Mouse (Mus musculus) heart, embryonic 15.5 days (tissue): ENCODE results near the gene Nae1. TPM values are rescaled to one million over a fixed set of nuclear protein-coding genes. Genes with fewer than 3 reads are reported as not detected.
"Not testable (repeated sequence)": the region's sequence is repeated elsewhere in the genome, so short reads cannot be mapped to it uniquely, and the experiment has no call there.

Experiments used
- ATAC-seq: fragments of 200-750 bp; cut with Nextera tagmentation; replicated peaks from 2 replicates; pipeline ENCODE4 v1.8.0; 2017; ENCODE audit warnings: low read depth, moderate TSS enrichment; ENCODE audit not compliant: insufficient number of reproducible peaks, insufficient read depth, low FRiP score
- H3K27ac ChIP-seq: fragments of 300-500 bp; sonication (generic); 2 replicates; pipeline ENCODE4 v1.5.1; 2015; ENCODE audit warnings: mild to moderate bottlenecking, inconsistent platforms
- H3K27me3 ChIP-seq: fragments of 300-500 bp; sonication (generic); 2 replicates; pipeline ENCODE4 v1.6.1; 2015; ENCODE audit warnings: inconsistent platforms
- H3K36me3 ChIP-seq: fragments of 300-500 bp; sonication (generic); 2 replicates; pipeline ENCODE4 v1.6.1; 2015; ENCODE audit warnings: mild to moderate bottlenecking, inconsistent platforms
- H3K4me1 ChIP-seq: fragments of 300-500 bp; sonication (generic); replicated peaks from 2 replicates; pipeline ENCODE4 v1.6.1; 2015; ENCODE audit warnings: inconsistent platforms
- H3K4me2 ChIP-seq: fragments of 300-500 bp; sonication (generic); 2 replicates; pipeline ENCODE4 v1.6.1; 2015; ENCODE audit warnings: inconsistent platforms, mild to moderate bottlenecking, moderate library complexity
- H3K4me3 ChIP-seq: fragments of 300-500 bp; sonication (generic); 2 replicates; pipeline ENCODE4 v1.5.1; 2015; ENCODE audit warnings: mild to moderate bottlenecking, inconsistent platforms
- H3K9ac ChIP-seq: fragments of 300-500 bp; sonication (generic); 2 replicates; pipeline ENCODE4 v1.6.1; 2015; ENCODE audit warnings: mild to moderate bottlenecking, inconsistent platforms
- H3K9me3 ChIP-seq: fragments of 300-500 bp; sonication (generic); replicated peaks from 2 replicates; pipeline ENCODE4 v1.6.1; 2016; ENCODE audit warnings: inconsistent platforms
- WGBS: fragments of 180-500 bp; shearing (Covaris S2); methylation state at CpG from one replicate; pipeline ENCODE4 v1.1.7; 2015; ENCODE audit warnings: mixed read lengths; 5-methylcytosine and 5-hydroxymethylcytosine counted together
- polyA plus RNA-seq: library from polyadenylated mRNA; unstranded; fragments of >200 nt; fragmentation: Nextera tagmentation; extraction: Ambion mirVana; gene quantifications from 2 replicates; pipeline ENCODE4 v1.2.1, GENCODE M21; 2015

Gene Nae1
- polyA plus RNA-seq = 63.4 and 64.4 TPM in 2 replicates

DNA sequence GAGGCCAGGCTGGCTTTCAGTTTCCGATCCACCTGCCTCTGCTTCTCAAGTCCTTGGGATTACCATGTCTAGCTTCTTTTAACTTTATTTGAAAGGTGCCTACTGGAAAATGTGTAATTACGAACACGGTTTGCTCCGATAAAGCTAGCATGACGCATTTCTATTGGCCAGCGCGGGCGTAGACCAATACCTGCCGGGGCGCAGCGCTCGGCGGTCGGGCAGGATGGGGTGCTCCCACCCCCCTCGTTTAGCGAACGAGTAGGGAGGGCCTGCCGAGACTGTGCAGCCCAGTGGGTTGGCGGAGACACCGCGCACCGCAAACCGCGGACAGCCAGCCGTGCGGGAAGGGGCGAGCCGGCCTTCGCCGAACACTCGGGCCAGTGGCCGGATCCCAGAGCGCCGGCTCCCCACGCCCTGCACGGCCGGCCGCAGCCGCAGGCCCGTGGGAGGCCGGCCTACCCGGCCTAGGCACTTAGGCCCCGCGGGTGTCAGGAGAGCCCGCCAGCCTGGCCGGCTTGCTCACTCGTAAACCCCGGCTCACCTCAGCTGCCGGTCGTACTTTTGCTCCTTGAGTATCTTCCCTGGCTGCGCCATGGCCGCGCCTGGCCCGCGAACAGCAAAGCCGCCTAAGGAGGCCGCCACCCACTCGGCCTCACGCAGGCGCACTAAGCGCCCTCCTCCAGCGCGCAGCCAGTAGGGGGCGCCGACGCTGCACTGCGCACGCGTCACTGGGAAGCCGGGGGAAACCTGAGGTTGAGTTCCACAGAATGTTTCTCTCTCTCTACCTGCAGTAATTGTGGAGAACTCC, at the start of gene Nae1, which contains the start of gene Car7:
Nae1 (minus strand) TSS at position 667 of the 808 bp plus-strand sequence.
Car7 (plus strand) TSS at position 719 of the 808 bp plus-strand sequence.
- Histone ChIP-seq H3K9ac (peak within 1 kb of the TSS; percentile 99), H3K36me3 (peaks cover 12% of the 10 kb centered on the region; the same call in 1 of the 2 replicates), H3K4me1 (peaks cover 18% of the 10 kb centered on the region), H3K4me3 (peak within 1 kb of the TSS; percentile 97), H3K27me3 (peaks cover 8% of the 10 kb centered on the region; the same call in 1 of the 2 replicates), H3K4me2 (peak within 1 kb of the TSS; percentile 90), H3K9me3 (no peaks in the 10 kb centered on the region), H3K27ac (peak within 1 kb of the TSS; percentile 85)
- peak; percentile 96 for ATAC-seq
- under 1% methylated on average over 70 of the region's 70 CpGs for WGBS

GRCm38 (mm10) chr8:104577606-104578005, 43.2 kb upstream of the Nae1 start:
- not testable (repeated sequence) for H3K4me2 ChIP-seq, H3K36me3 ChIP-seq, H3K9me3 ChIP-seq, H3K27me3 ChIP-seq, H3K4me3 ChIP-seq, ATAC-seq, H3K9ac ChIP-seq, H3K4me1 ChIP-seq, H3K27ac ChIP-seq
- WGBS = 76% methylated on average over 17 of the region's 17 CpGs

DNA sequence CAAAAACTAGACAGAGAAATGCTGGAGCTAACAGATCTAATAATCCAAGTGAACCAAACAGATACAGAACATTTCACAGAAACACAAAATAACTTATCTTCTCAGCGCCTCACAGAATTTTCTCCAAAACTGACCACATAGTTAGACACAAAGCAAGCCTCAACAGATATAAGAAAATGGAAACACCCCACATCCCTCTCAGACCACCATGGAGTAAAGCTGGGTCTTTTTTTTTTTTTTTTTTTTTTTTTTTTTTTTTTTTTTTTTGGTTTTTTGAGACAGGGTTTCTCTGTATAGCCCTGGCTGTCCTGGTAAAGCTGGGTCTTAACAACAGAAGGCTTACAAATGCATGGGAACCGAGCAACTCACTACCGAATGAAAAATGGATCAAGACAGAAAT, 42.4 kb upstream of the Nae1 start:
- ATAC-seq = no peak

GRCm38 (mm10) chr8:104570436-104571343, 36.3 kb upstream of the Nae1 start:
- peak overlapping the region; percentile 95 for H3K4me2 ChIP-seq
- H3K4me1 ChIP-seq = peaks cover 9% of the 10 kb centered on the region
- no peak overlapping the region for H3K27ac ChIP-seq
- H3K4me3 ChIP-seq = peak overlapping the region; percentile 55
- H3K9me3 ChIP-seq = no peaks in the 10 kb centered on the region
- H3K36me3 ChIP-seq = no peaks in the 10 kb centered on the region
- no peaks in the 10 kb centered on the region for H3K27me3 ChIP-seq
- WGBS = 3% methylated on average over 26 of the region's 26 CpGs
- peak; percentile 64 for ATAC-seq
- H3K9ac ChIP-seq = peak overlapping the region; percentile 45

More for the DNA sequence above, 42.4 kb upstream of the Nae1 start:
- H3K27me3 ChIP-seq = no peaks in the 10 kb centered on the region
- WGBS = 86% methylated on average over 3 of the region's 3 CpGs
- no peak overlapping the region for H3K4me3 ChIP-seq
- no peaks in the 10 kb centered on the region for H3K4me1 ChIP-seq
- H3K4me2 ChIP-seq = no peak overlapping the region
- no peaks in the 10 kb centered on the region for H3K9me3 ChIP-seq
- no peak overlapping the region for H3K9ac ChIP-seq
- H3K36me3 ChIP-seq = no peaks in the 10 kb centered on the region
- no peak overlapping the region for H3K27ac ChIP-seq

- 30% methylated on average over 1 of the region's 1 CpGs for WGBS
- Histone ChIP-seq H3K9ac (no peak overlapping the region), H3K4me1 (peaks cover 12% of the 10 kb centered on the region), H3K27me3 (no peaks in the 10 kb centered on the region), H3K4me2 (no peak overlapping the region), H3K9me3 (no peaks in the 10 kb centered on the region), H3K4me3 (no peak overlapping the region), H3K27ac (no peak overlapping the region), H3K36me3 (no peaks in the 10 kb centered on the region)
- ATAC-seq = no peak
Measured at GRCm38 (mm10) chr8:104569559-104569958, 35.1 kb upstream of the Nae1 start.

DNA sequence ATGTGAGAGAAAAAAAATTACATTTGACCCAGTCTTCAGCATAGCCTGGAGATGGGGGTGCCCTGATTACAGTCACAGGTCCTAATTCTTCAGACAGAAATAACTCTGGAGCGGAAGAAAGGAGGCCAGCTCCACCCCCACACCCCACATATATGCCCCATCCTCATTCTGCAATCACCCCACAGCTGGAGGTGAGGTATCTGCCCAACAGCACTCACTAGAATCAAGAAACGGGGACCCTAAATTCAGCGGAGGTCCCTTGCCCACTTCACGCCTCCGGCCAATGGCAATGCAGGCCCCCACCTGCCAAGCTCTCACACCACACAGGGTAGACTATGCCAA, 31.0 kb upstream of the Nae1 start:
- 92% methylated on average over 5 of the region's 5 CpGs for WGBS
- peaks cover 5% of the 10 kb centered on the region; the same call in 1 of the 2 replicates for H3K4me1 ChIP-seq
- H3K4me2 ChIP-seq = no peak overlapping the region
- H3K36me3 ChIP-seq = no peaks in the 10 kb centered on the region
- ATAC-seq = no peak
- no peaks in the 10 kb centered on the region for H3K9me3 ChIP-seq
- H3K27ac ChIP-seq = no peak overlapping the region
- no peaks in the 10 kb centered on the region for H3K27me3 ChIP-seq
- H3K9ac ChIP-seq = no peak overlapping the region
- H3K4me3 ChIP-seq = no peak overlapping the region

- Histone ChIP-seq H3K4me1 (peaks cover 5% of the 10 kb centered on the region; the same call in 1 of the 2 replicates), H3K9ac (no peak overlapping the region), H3K4me2 (peak overlapping the region; percentile 43), H3K36me3 (no peaks in the 10 kb centered on the region), H3K4me3 (0 out of 2 replicates have a peak overlapping the region, but pooled peaks have one; percentile 17), H3K27me3 (no peaks in the 10 kb centered on the region), H3K9me3 (no peaks in the 10 kb centered on the region), H3K27ac (no peak overlapping the region)
- ATAC-seq = peak; percentile 66
- 19% methylated on average over 22 of the region's 22 CpGs for WGBS
Measured at GRCm38 (mm10) chr8:104564633-104565456, 30.4 kb upstream of the Nae1 start.

DNA sequence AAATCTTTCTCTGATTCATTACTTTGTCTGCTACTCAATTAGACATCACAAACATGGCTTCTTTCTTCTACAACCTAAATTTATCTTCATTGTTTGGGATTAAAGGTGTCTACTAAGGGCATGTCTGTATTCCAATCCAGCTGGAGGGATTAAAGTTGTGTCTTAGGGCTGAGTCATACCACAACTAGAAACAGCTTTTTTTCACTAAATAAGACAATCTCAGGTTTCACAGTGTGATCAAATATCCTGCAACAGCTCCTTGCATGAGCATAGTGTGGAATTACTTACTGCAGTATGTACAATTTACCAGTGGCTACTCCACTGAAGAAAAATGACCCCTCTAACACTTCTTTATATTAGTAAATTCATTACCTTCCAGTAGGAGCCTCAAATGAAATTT, 26.3 kb upstream of the Nae1 start:
- Histone ChIP-seq H3K9ac (no peak overlapping the region), H3K4me3 (no peak overlapping the region), H3K36me3 (no peaks in the 10 kb centered on the region), H3K27ac (no peak overlapping the region), H3K27me3 (0 out of 2 replicates have a peak, but pooled peaks cover 2% of the 10 kb centered on the region), H3K9me3 (no peaks in the 10 kb centered on the region), H3K4me1 (peaks cover 5% of the 10 kb centered on the region; the same call in 1 of the 2 replicates), H3K4me2 (no peak overlapping the region)
- no peak for ATAC-seq

DNA sequence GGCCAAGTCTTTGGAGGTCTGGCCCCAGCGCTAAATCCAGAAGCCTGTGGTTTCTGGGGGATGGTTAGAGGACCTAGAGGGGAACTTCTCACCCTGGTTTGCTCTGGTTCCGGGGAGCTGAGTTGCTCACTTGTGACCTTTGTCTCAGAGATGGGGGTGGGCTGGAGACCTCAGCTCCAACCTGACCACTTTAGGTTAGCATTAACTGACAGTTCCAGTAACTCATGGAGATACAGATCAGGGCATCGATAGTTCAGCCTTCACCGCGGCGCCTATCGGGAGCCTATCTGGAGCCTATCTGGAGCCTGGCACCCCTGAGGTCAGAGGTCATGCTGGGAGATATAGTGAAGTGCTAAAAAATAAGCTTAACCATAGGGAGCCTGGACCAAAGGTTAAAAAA, 22.8 kb upstream of the Nae1 start:
- Histone ChIP-seq H3K27me3 (0 out of 2 replicates have a peak, but pooled peaks cover 3% of the 10 kb centered on the region), H3K4me3 (no peak overlapping the region), H3K9ac (no peak overlapping the region), H3K4me2 (no peak overlapping the region), H3K9me3 (no peaks in the 10 kb centered on the region), H3K27ac (no peak overlapping the region), H3K4me1 (no peaks in the 10 kb centered on the region), H3K36me3 (no peaks in the 10 kb centered on the region)
- no peak for ATAC-seq
- 41% methylated on average over 7 of the region's 7 CpGs for WGBS

DNA sequence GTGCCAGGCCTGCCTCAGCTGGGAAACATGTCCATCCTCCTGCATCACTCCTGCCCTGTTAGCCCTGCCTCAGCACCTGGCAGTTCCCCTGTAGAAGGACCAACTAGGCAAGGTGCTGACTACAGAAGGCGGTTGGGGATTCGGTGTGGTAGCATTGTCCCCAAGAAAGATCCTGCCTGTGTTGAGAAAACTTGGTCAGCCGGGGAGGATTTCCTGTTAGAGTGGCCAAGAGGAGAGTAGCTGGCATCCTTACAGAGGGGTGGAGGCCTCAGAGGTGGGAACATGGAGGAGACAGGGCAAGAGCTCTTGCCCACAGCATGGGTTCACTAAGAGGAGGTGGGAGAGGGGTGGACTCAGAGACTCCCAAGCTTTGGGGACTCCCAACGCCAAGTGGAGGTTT, 20.8 kb upstream of the Nae1 start:
- H3K4me2 ChIP-seq = no peak overlapping the region
- H3K9me3 ChIP-seq = no peaks in the 10 kb centered on the region
- 64% methylated on average over 4 of the region's 4 CpGs for WGBS
- H3K4me3 ChIP-seq = no peak overlapping the region
- no peaks in the 10 kb centered on the region for H3K4me1 ChIP-seq
- H3K9ac ChIP-seq = no peak overlapping the region
- H3K36me3 ChIP-seq = no peaks in the 10 kb centered on the region
- no peak overlapping the region for H3K27ac ChIP-seq
- ATAC-seq = no peak
- 0 out of 2 replicates have a peak, but pooled peaks cover 3% of the 10 kb centered on the region for H3K27me3 ChIP-seq
